ENCODE assay signal across 8 mouse cellular contexts in genomic region chr2:130818838-130819647, GRCm38 (mm10).
DNase-seq lines count a peak whose midpoint lies in the region; ATAC-seq and TF ChIP-seq lines count a peak whose summit lies in the region.

No protein-coding gene starts in this region.

- H3K27me3 ChIP-seq in heart, embryonic 12.5 days (replicated peaks), result no peaks in the 10 kb centered on the region

- no peak overlapping the region for H3K4me2 ChIP-seq in heart, embryonic 12.5 days

- peaks cover 9% of the 10 kb centered on the region; the same call in 1 of the 2 replicates for H3K4me1 ChIP-seq in heart, embryonic 12.5 days (replicated peaks)
- peaks cover 9% of the 10 kb centered on the region; the same call in 1 of the 2 replicates for H3K4me1 ChIP-seq in embryonic fibroblast, embryonic 13.5 days (ENCODE audit: control insufficient read depth, insufficient read depth, low read length)

- no peak overlapping the region for H3K9ac ChIP-seq in heart, embryonic 12.5 days

- peak; percentile 49; the same call in 1 of the 2 replicates for TF ChIP-seq CTCF in embryonic fibroblast, embryonic 13.5 days (IDR thresholded peaks at IDR 0.05; ENCODE audit: borderline replicate concordance, insufficient read depth, low read length)

- peaks cover 55% of the 10 kb centered on the region for H3K36me3 ChIP-seq in heart, embryonic 12.5 days

- H3K4me3 ChIP-seq in heart, embryonic 12.5 days, result no peak overlapping the region
- no peak overlapping the region for H3K4me3 ChIP-seq in embryonic fibroblast, embryonic 13.5 days (ENCODE audit: insufficient read depth, low read length)

- ATAC-seq in heart, embryonic 12.5 days (ENCODE audit: insufficient number of reproducible peaks, low FRiP score), result no peak

- DNase-seq in heart, postnatal 4 days, result peak; percentile 34
- peak; percentile 71 for DNase-seq in adipocyte (ENCODE audit: low spot score)
- DNase-seq in left cerebral cortex, adult 11 months (ENCODE audit: low spot score), result peak; percentile 53
- DNase-seq in right cerebral cortex, postnatal 25 days, result peak; percentile 42
- no peak for DNase-seq in ovary, postnatal 14 days (ENCODE audit: low spot score)
- DNase-seq in spleen, adult 12 weeks (ENCODE audit: low spot score), result no peak

- WGBS in heart, embryonic 12.5 days, result 67% methylated on average over 11 of the region's 11 CpGs

- no peaks in the 10 kb centered on the region for H3K9me3 ChIP-seq in heart, embryonic 12.5 days (replicated peaks)

- H3K27ac ChIP-seq in heart, embryonic 12.5 days (ENCODE audit: poor library complexity, severe bottlenecking), result no peak overlapping the region
- H3K27ac ChIP-seq in embryonic fibroblast, embryonic 13.5 days (ENCODE audit: insufficient read depth, low read length), result no peak overlapping the region

- TF ChIP-seq POLR2A in embryonic fibroblast, embryonic 13.5 days (IDR thresholded peaks at IDR 0.05; ENCODE audit: low read depth, low read length), result no peak

Comparison
In these comparisons a context has a peak if more than half of its experiments do, and no peak if none do; other contexts are left out.
1. DNase-seq: peak in heart, postnatal 4 days (single experiment), adipocyte (single experiment), left cerebral cortex, adult 11 months (single experiment) and right cerebral cortex, postnatal 25 days (single experiment); none in ovary, postnatal 14 days (single experiment) and spleen, adult 12 weeks (single experiment).